ENCODE assay signal across 24 mouse cellular contexts in genomic region chr8:91290576-91290975, GRCm38 (mm10). TPM values are rescaled to one million over a fixed set of nuclear protein-coding genes. Genes with fewer than 3 reads are reported as not detected.
DNase-seq lines count a peak whose midpoint lies in the region; ATAC-seq and TF ChIP-seq lines count a peak whose summit lies in the region.
"Had no signal": no experiment of that assay in that cellular context is flagged by ENCODE, and none has a peak within 500 bp of the region (broad histone marks: within the 10 kb centered on the region; RNA-seq: fewer than 3 reads in every experiment).

No protein-coding gene starts in this region.

- H3K79me2 ChIP-seq in liver, adult 2 months (ENCODE audit: control insufficient read depth, insufficient read depth, low read length): no peaks in the 10 kb centered on the region

- no peak overlapping the region for H3K27ac ChIP-seq in liver, adult 2 months (replicated peaks; ENCODE audit: insufficient read depth, low read depth, low read length)
- H3K27ac ChIP-seq in embryonic facial prominence, embryonic 14.5 days (replicated peaks; ENCODE audit: low read depth, low read length): no peak overlapping the region
- H3K27ac ChIP-seq: embryonic facial prominence, embryonic 15.5 days; forebrain, embryonic 15.5 days; hindbrain, embryonic 12.5 days; kidney, postnatal 0 days; left cerebral cortex, adult 2 months; liver, embryonic 13.5 days; midbrain, embryonic 10.5 days; stomach, embryonic 15.5 days had no signal

- no peak overlapping the region for H3K4me2 ChIP-seq in embryonic facial prominence, embryonic 14.5 days (ENCODE audit: low read depth, low read length)
- H3K4me2 ChIP-seq: embryonic facial prominence, embryonic 15.5 days; forebrain, embryonic 15.5 days; heart, embryonic 11.5 days; hindbrain, embryonic 12.5 days; liver, embryonic 13.5 days; stomach, embryonic 15.5 days had no signal

- no peak for TF ChIP-seq CTCF in liver, adult 2 months (IDR thresholded peaks at IDR 0.05; ENCODE audit: low read depth, low read length)

- H3K36me3 ChIP-seq in liver, adult 2 months (ENCODE audit: control insufficient read depth, insufficient read depth, low read length): 0 out of 2 replicates have a peak, but pooled peaks cover 2% of the 10 kb centered on the region
- H3K36me3 ChIP-seq in embryonic facial prominence, embryonic 14.5 days (ENCODE audit: control insufficient read depth, insufficient read depth, low read length): no peaks in the 10 kb centered on the region
- H3K36me3 ChIP-seq: embryonic facial prominence, embryonic 15.5 days; forebrain, embryonic 15.5 days; hindbrain, embryonic 12.5 days; liver, embryonic 13.5 days; stomach, embryonic 15.5 days had no signal

- no peak for TF ChIP-seq POLR2A in liver, adult 2 months (IDR thresholded peaks at IDR 0.05; ENCODE audit: extremely low read depth, insufficient read depth, low read length)

- 89% methylated on average over 4 of the region's 4 CpGs for WGBS in liver, adult 2 months
- 44% methylated on average over 4 of the region's 4 CpGs for WGBS in embryonic facial prominence, embryonic 14.5 days

- no peaks in the 10 kb centered on the region for H3K27me3 ChIP-seq in liver, adult 2 months (ENCODE audit: control insufficient read depth, insufficient read depth, low read length)
- no peaks in the 10 kb centered on the region for H3K27me3 ChIP-seq in embryonic facial prominence, embryonic 14.5 days (replicated peaks; ENCODE audit: control insufficient read depth, insufficient read depth, low read length)
- H3K27me3 ChIP-seq: embryonic facial prominence, embryonic 15.5 days; forebrain, embryonic 15.5 days; hindbrain, embryonic 12.5 days; liver, embryonic 13.5 days; stomach, embryonic 15.5 days had no signal

- peak; percentile 43 for DNase-seq in gastrocnemius, adult 18-20 months (ENCODE audit: low spot score)
- no peak for DNase-seq in gastrocnemius, postnatal 36 days
- peak; percentile 20 for DNase-seq in liver, adult 2 months (ENCODE audit: extremely low read depth, low read depth, low spot score)
- no peak for DNase-seq in liver
- DNase-seq in embryonic facial prominence, embryonic 14.5 days (ENCODE audit: low spot score): peak; percentile 74
- DNase-seq in lung, postnatal 36 days: peak; percentile 62
- no peak for DNase-seq in left cerebral cortex, postnatal 4 days
- DNase-seq: adrenal gland, postnatal 14 days; cerebellum, adult 2 months; cerebellum, postnatal 25 days; gastrocnemius, postnatal 14 days; kidney, adult 18-20 months; layer of hippocampus, adult 9-11 months; liver, embryonic 13.5 days; thymus, adult 2 months; thymus, postnatal 4 days had no signal

- no peak overlapping the region for H3K4me3 ChIP-seq in liver, adult 2 months (ENCODE audit: insufficient read depth, low read depth, low read length)
- H3K4me3 ChIP-seq in embryonic facial prominence, embryonic 14.5 days (ENCODE audit: low read depth, low read length): no peak overlapping the region
- H3K4me3 ChIP-seq: embryonic facial prominence, embryonic 15.5 days; forebrain, embryonic 15.5 days; hindbrain, embryonic 12.5 days; left cerebral cortex, adult 2 months; liver, embryonic 13.5 days; midbrain, embryonic 10.5 days; stomach, embryonic 15.5 days had no signal

- H3K9ac ChIP-seq in liver, adult 2 months (ENCODE audit: low read depth, low read length): no peak overlapping the region
- no peak overlapping the region for H3K9ac ChIP-seq in embryonic facial prominence, embryonic 14.5 days (ENCODE audit: low read depth, low read length)
- H3K9ac ChIP-seq: embryonic facial prominence, embryonic 15.5 days; forebrain, embryonic 15.5 days; hindbrain, embryonic 12.5 days; liver, embryonic 13.5 days; stomach, embryonic 15.5 days had no signal

- no peaks in the 10 kb centered on the region for H3K4me1 ChIP-seq in liver, adult 2 months (ENCODE audit: control insufficient read depth, insufficient read depth, low read length)
- peaks cover 3% of the 10 kb centered on the region for H3K4me1 ChIP-seq in embryonic facial prominence, embryonic 14.5 days (ENCODE audit: control insufficient read depth, insufficient read depth, low read length)
- H3K4me1 ChIP-seq: forebrain, embryonic 15.5 days; hindbrain, embryonic 12.5 days; midbrain, embryonic 10.5 days; stomach, embryonic 15.5 days had no signal

- intact Hi-C loops in gastrocnemius, postnatal 36 days (cut with DNase I): no loop called here
- intact Hi-C loops in left cerebral cortex, postnatal 4 days (cut with DNase I): no loop called here

- no peak for ATAC-seq in embryonic facial prominence, embryonic 14.5 days (ENCODE audit: low read depth)
- ATAC-seq: forebrain, embryonic 15.5 days had no signal

- H3K9me3 ChIP-seq in embryonic facial prominence, embryonic 14.5 days (ENCODE audit: control insufficient read depth, low read length): no peaks in the 10 kb centered on the region
- H3K9me3 ChIP-seq: embryonic facial prominence, embryonic 15.5 days; forebrain, embryonic 15.5 days; hindbrain, embryonic 12.5 days; liver, embryonic 13.5 days; midbrain, embryonic 10.5 days; stomach, embryonic 15.5 days had no signal

RNA-seq across cellular contexts. Expression of gene Rpgrip1l, which starts 22.5 kb away (rescaled TPM):
- total RNA-seq in gastrocnemius, adult 18-20 months (2021): 1 to 10 TPM; 1.8 to 4.6 TPM
- total RNA-seq in gastrocnemius, postnatal 36 days (2021): 1 to 10 TPM; 1.6 to 2.7 TPM
- 2.5 and 2.6 TPM in 2 replicates for total RNA-seq in liver, adult 2 months (2014; rRNA removed)
- polyA plus RNA-seq in liver, adult 2 months (2012; rRNA removed): 0.21 and 0.22 TPM in 2 replicates
- polyA plus RNA-seq in embryonic facial prominence, embryonic 14.5 days (2014; fragmentation: Nextera tagmentation; extraction: Ambion mirVana): 8.6 and 13.8 TPM in 2 replicates
- 10 to 100 TPM; 19.9 to 23.9 TPM for total RNA-seq in left cerebral cortex, postnatal 4 days (2021)

RNA-seq across cellular contexts. Expression of gene Fto, which starts 22.7 kb away (rescaled TPM):
- 10 to 100 TPM; 81.2 to 87.6 TPM for total RNA-seq in gastrocnemius, adult 18-20 months (2021)
- 10 to 100 TPM; 69.8 to 77.5 TPM for total RNA-seq in gastrocnemius, postnatal 36 days (2021)
- 14.1 and 16.0 TPM in 2 replicates for total RNA-seq in liver, adult 2 months (2014; rRNA removed)
- polyA plus RNA-seq in liver, adult 2 months (2012; rRNA removed): 14.4 and 15.6 TPM in 2 replicates
- polyA plus RNA-seq in embryonic facial prominence, embryonic 14.5 days (2014; fragmentation: Nextera tagmentation; extraction: Ambion mirVana): 107 and 108 TPM in 2 replicates
- 100 to 1,000 TPM; 121 to 133 TPM for total RNA-seq in left cerebral cortex, postnatal 4 days (2021)

Comparison
In these comparisons a context has a peak if more than half of its experiments do, and no peak if none do; other contexts are left out.
1. DNase-seq: peak in gastrocnemius, adult 18-20 months (single experiment), liver, adult 2 months (single experiment), embryonic facial prominence, embryonic 14.5 days (single experiment) and lung, postnatal 36 days (single experiment); none in gastrocnemius, postnatal 36 days (0 of 2), liver (single experiment) and left cerebral cortex, postnatal 4 days (single experiment).